Mouse (Mus musculus): Measurements from ENCODE around the gene Ppp1r37. TPM values are rescaled to one million over a fixed set of nuclear protein-coding genes. Genes with fewer than 3 reads are reported as not detected.
"Not testable (repeated sequence)": the region's sequence is repeated elsewhere in the genome, so short reads cannot be mapped to it uniquely, and the experiment has no call there.

The Ppp1r37 gene
- total RNA-seq, 2 experiments from 2014 or later: 103 to 112 TPM

DNA sequence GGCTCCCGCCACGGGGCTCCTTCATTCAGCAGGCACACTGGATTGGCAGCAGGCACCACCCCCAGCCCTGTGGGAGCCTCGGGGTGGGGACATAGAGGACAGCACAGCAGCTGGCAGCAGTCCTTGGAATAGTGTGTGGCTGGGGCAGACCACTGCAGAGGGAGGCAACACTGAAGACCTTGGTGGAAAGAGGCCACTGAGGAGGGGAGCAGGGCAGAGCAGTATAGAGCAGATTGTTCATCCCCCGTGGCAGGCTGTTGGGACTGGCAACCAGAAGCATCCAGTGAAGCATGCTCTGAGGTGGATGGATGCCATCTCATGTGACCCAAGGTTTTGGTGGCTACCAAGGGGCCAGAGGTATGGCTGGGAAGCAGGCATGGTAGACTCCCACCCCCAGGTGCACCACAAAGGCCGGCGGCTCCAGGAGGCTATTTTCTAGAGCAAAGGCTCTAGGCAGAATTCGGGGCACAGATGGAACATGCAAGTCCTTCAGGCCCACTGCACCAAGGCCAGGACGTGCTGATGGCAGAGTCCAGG lies 20.7 kb downstream of the Ppp1r37 start:
- no peak for DNase-seq (ENCODE audit: extremely low spot score in 1 of 2, low spot score in 1 of 2)

DNA sequence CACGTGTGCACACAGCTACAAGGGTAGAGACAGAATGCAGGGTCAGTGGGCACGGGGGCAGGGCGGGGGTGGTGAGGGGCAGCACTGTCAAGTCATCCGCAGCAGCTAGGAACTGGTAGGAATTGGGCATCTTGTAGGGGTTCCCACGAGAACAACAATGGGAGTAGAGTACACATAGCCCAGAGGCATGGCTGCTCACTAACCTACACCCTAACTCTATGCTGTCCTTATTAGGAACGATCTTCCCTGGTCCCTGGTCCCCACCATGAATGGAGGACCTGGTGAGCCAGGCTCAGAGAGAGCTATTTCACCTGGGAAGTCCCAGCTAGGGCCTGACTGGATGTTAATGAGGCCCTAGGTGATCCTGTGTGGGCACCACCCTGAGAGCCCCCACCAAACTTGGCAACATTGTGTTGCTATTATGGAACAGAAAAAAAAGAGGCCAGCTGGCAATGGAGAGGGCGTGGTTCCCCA lies 21.2 kb downstream of the Ppp1r37 start:
- no peak for DNase-seq (ENCODE audit: extremely low spot score in 1 of 2, low spot score in 1 of 2)

DNA sequence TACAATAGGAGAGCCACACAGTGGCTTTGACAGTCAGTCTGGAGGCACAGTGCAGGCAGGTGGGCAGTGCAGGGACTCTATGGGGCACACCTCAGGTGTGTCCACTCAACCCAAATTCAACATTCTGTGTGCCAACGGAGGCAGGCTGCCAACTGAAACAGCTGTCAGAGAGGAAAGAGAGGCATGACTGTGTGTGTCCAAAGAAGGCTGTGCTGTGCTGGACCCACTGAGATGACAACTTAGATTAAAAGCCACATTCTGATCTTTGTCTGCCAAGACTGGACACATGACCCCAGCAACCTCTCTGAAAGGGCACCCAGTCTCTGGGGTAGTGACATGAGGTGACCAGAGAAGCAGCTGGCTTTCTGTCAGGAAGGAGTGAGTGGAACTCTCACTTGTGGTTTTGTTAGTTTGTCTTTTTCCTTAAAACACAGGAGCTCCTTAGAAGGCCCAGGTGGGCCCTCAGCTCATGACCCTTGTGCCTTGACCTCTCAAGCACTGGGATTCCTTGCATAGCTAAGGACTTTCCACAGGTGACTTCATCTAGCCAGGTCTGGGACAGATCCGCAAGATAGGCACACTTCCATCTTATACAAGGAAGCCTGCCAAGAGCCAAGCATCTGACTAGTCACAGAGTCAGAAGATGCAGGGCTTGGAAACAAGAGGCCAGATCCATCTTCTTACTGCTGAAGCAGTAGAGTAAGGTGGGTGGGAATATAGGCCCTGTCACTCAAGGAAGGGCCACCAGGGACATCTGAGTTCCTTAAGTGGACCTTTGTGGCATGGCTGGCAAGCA lies 21.9 kb downstream of the Ppp1r37 start:
- no peak for DNase-seq (ENCODE audit: extremely low spot score in 1 of 2, low spot score in 1 of 2)

DNA sequence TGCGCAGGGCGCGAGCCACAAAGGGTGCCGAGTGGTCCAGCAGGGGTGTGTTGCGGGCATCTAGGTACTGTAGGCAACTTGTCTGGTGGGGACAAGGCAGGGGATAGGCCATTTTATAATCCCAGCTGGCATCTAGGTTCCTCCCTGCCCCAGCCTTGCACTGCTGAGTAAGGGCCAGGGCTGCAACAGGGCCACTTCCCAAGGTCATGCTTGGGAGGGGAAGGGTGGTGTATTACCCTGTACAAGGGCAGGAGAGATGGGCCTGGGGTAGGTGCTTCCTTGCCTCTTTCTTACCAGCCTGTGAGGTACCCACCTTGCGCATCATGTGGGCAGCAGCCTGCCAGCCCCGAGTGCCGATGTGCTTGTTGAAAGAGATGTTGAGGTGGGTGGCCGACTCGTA lies 28.2 kb downstream of the Ppp1r37 start:
- no peak for DNase-seq (ENCODE audit: extremely low spot score in 1 of 2, low spot score in 1 of 2)

DNA sequence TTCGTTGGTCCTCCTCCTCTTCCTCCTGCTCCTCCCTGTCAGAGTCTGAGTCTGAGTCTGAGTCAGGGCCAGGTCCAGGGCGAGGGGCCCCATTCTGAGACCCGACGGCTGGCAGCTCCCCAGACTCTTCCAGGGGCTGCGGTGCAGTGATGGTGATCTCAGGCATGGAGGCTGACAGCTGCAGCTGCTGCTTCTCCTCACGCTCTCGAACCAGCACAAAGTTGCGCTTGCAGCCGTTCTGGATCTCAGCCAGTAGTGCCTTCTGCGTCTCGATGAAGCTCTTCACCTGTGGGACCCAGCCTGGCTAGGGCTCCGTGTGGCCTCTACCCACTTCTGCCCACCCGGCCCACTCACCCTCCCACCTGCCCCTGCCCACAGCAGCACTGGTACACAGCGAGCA lies 30.6 kb downstream of the Ppp1r37 start:
- no peak for DNase-seq (ENCODE audit: extremely low spot score in 1 of 2, low spot score in 1 of 2)

DNA sequence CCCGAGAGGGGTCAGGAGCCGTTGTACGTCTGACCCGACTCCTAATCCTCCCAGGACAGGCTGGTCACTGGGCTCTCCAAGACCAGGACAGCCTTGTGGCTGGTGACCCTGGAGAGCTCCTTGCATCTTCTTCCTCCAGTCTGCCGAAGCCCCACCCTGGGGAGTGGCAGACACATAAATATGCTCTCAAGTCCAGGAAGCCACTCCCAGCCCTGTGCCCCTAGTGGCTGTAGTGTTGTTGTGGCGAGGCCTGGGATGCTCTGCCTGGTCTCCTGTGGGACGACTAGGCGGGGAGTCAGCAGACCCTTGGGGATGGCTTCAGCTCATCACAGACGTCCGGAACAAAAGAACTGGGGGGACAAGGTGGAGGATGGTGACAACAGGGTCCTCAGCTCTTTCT lies 31.8 kb downstream of the Ppp1r37 start:
- DNase-seq (ENCODE audit: extremely low spot score in 1 of 2, low spot score in 1 of 2): no peak

DNA sequence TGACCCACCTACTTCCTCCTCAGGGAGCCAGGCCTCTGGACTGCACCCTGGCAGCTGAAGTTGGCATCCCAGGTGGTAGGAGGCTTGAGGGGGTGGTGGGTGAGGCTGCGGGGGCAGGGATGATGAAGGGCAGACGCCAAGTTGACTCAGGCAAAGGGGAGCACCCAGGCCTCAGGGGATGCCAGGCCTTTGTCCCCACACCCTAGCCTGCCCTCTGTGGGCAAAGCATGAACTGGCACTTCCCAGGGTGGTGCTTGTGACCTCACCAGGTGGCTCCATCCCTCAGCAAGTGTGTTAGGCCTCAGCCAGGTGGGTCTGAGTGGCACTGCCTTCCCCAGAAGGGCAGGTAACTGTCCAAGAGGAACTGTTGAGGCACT lies 37.8 kb downstream of the Ppp1r37 start:
- DNase-seq (ENCODE audit: extremely low spot score in 1 of 2, low spot score in 1 of 2): no peak

DNA sequence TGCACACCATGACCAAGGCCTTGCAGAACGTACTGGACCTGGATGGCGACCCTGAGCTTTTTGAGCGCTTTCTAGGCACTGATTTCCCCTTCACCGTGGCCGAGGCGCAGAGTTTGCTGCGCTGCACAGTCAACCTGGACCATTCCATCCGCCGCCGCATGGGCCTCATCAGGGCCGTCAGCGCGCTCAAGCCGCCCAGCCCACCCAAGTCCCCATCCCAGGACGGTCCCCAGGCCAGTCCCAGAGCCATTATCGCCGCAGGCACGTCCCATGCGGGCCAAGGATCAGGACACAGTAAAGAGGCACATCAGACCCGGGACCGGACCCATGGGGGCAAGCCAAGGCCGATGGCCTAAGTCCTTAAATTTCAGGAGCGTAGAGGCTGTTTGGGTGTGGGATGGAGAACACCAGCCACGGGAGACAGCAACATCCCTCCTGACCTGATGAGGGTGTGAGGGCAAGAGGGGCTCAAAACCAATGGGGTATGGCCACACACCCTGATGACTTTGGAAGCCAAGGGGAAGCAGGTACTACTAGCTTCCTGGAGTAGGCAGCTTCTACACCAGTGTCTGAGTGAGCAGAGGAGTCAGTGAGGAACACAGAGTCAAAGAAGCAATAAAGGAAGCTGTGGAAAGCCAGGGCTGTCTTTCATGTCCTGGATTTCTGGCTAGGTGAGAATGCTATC lies 38.3 kb downstream of the Ppp1r37 start:
- DNase-seq (ENCODE audit: extremely low spot score in 1 of 2, low spot score in 1 of 2): no peak

DNA sequence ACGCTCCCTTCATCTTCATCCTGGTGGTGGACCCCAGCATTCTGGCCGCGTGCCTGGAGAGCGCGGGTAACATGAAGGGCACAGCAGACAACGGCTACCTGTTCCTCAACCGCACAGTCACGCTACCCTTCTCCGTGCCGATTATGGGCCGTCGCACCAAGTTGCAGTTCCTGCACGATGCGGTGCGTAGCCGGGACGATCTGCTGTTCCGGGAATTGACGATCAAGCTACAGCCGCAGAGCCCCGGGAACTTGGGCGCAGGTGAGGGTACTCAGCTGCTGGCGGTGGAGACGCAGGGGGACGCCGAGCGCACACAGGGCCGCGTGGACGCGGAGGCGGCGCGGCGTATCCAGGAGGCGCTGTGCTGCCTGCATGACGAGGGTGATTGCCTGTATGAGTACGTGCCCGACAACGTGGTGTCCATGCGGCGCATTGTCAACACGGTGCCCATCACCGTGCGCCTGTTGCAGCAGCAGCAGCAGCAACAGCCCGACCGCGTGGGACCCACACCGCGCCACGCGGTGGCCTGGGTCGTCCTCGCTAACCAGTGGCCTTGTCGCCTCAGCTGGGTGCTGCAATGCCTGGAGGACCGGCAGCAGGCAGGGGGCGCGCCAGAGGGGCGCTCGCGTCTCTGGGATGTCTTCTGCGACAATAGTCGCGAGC lies 39.0 kb downstream of the Ppp1r37 start:
- peak; percentile 68 for DNase-seq (ENCODE audit: extremely low spot score in 1 of 2, low spot score in 1 of 2)

DNA sequence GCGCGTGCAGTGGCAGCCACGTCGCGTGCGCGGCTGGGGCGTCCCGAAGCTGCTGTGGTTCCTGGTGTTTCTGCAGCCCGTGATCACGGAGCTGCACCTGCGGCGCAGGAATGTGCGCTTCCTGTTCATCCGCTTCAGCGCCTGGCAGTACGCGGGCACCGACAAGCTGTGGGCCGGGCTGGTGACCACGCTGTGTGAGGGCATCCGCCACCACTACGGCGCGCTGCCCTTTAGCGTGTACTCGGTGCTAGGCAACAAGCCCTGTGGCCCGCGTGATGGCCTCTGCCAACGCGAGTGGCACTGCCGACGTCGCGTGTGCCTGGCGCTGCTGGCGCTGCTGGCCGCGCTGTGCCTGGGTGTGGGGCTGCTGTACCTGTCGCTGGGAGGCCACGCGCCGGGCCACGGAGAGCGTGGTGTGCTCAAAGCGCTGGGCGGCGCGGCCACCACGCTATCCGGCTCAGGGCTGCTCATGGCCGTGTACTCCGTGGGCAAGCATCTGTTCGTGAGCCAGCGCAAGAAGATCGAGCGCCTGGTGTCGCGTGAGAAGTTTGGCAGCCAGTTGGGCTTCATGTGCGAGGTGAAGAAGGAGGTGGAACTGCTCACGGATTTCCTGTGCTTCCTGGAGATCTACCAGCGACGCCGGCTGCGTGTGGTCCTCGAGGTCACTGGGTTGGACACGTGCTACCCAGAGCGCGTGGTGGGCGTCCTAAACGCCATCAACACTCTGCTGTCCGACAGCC lies 39.7 kb downstream of the Ppp1r37 start:
- no peak for DNase-seq (ENCODE audit: extremely low spot score in 1 of 2, low spot score in 1 of 2)

DNA sequence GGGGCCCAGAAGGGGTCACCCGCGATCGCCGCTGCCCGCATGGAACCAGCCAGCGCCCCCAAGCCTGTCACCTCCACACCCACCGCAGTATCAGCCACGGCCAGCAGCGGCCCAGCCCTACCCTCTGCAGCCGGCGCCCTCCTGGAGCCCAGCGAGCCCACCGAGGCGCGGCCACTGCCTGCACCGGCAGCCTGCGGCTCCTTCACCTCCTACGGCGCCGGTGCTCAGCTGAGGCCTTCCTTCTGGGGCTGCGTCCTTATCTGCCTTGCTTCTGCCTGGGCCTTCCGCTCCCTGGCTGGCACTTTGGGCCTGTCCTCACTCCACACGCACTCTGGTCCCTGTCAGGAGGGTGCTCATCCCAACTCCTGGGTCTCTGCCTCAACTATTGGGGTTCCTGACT lies 42.8 kb downstream of the Ppp1r37 start:
- no peak for DNase-seq (ENCODE audit: extremely low spot score in 1 of 2, low spot score in 1 of 2)

DNA sequence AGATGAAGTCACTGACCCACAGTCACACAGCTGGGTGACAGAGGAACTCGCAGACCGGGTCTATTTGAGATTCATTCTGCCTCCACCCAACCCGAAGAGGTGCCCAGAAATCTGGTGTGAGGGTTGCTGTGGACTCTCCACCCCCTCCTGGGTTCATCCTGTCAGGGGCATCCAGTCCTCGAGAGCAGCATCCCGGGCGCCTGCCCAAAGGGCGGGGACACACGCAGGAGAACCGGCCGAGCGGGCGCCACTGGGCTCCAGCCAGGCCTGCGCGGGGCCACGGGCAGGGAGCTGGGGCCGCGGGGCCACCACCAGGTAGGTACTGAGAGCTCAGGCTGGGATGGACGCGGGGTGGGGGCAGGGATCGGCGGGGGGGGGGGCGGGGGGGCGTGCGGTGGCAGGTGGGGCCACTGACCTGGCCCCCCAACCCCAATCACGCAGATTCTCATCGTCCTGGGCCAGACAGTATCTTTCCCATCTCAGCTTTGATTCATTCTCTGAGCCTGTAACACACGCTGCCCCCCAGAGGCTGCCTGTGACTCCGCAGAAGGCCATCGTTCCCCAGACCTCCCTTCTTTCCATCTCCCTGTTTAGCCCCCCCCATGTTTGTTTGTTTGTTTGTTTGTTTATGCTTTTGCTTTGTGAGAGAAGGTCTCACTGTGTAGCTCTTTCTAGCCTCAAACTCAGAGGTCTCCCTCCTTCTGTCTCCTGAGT lies 45.1 kb downstream of the Ppp1r37 start, which contains the start of gene Nkpd1:
Gene Nkpd1 (plus strand): TSS at position 187 of the 714 bp plus-strand sequence.
- no peak for DNase-seq (ENCODE audit: extremely low spot score in 1 of 2, low spot score in 1 of 2)

DNA sequence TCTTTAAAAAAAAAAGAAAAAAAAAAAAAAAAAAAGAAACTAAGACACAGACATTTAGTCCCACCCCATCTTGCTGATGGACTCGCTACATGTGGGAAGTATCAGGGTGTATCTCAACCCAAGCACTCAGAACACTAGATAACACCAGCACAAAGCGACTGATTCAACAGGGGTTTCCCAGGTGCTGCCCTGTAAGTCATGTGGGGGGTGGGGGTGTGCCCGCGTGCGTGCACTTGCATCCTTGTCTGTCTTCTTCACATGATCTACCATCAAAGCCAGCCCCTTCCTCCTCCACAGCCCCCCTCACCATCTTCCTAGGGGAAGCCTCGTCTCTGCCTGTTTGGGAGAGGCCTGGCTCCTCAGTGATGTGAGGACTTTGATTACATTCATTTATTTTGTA lies 50.5 kb downstream of the Ppp1r37 start:
- no peak for DNase-seq (ENCODE audit: extremely low spot score in 1 of 2, low spot score in 1 of 2)

DNA sequence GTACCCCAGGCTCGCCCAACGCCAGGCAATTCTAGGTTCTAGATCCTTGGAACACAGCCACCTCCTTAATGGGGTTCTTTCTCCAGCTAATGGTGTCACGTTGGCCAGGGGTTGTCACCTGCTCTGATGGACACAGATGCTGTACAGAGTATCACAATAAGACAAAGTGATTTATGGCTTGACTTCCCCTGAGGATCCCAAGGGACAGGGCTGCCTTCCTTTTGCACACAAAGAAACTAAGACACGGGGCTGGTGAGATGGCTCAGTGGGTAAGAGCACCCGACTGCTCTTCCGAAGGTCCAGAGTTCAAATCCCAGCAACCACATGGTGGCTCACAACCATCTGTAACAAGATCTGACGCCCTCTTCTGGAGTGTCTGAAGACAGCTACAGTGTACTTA lies 50.9 kb downstream of the Ppp1r37 start:
- DNase-seq (ENCODE audit: extremely low spot score in 1 of 2, low spot score in 1 of 2): not testable (repeated sequence)

DNA sequence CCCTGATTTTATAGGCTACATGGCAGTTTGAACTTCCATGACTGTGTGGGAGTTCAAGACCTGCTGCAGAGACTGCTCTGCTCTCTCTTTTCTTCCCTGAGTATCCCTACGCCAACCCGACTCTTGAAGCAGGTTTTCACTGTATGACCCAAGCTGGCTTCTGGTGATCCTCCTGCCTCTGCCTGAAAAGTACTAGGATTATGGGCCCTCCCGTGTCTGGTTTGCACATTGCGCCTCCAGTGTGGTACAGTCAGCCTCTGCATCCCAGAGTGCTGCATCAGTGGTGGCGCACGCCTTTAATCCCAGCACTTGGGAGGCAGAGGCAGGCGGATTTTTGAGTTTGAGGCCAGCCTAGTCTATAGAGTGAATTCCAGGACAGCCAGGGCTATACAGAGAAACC lies 53.1 kb downstream of the Ppp1r37 start:
- DNase-seq (ENCODE audit: extremely low spot score in 1 of 2, low spot score in 1 of 2): no peak

DNA sequence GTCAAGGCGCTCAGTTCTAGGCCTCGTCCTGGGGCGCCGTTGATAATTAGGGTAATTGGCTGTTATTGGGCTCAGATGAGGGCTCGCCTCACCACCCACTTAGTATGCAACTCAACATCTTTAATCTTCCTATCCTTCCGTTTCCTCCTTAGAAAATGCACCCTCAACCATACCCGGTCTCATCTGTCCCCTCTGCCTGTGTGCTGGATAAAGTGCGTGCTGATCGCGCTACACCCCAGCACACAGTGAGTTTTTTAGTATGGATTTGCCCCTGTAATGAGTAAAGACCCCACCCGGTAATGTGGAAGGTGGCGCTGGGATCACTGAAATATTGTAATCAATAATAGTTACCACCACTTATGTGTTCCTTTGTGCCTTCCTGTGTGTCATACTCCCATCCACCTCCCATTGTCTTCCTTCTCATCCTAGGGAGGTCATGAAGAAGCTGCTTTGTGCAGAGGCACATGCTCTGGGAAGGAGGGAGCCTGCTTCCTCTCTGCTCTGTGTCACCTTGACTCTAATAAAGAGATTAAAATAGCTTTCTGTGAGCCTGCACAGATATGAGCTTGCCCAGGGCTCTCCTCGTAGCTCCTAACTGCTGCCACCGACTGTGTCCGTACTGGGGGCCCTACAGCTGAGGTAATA lies 53.8 kb downstream of the Ppp1r37 start:
- DNase-seq (ENCODE audit: extremely low spot score in 1 of 2, low spot score in 1 of 2): no peak

DNA sequence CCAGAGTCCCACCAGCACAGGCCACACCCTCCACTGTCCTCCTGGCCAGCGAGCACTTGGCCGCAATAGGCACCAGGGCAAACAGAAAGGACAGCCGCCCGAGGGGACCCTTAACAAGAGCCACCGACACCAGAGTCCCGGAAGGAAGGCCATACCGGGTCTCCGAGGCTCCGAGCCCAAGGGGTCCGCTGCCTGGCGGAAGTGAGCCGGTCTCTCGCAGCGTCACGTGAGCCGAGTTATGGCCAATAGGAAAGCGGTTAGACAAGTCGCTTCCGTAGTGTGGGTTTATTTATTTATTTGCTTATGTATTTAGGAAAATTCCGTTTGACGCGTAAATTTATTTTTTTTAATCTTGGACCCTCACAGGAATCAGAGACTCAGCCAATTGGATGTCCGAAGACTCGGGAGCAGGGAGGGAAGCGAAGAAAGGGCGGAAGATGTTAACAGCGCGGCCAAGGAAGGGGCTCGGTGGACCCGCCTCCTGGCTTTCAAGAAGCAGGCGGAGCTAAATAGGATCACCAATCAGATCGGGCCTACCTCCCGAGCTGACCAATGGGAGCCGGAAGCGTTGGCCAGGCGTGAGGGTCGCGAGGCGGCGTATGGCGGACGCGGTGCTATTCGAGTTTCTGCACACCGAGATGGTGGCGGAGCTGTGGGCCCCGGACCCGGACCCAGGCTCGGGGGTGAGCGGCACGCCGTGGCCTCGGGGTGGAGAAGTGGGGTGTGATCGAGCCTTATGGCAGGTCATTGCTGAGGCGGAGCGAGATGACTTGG lies 54.5 kb downstream of the Ppp1r37 start, which contains the start of the genes Bloc1s3 and Trappc6a:
Gene Bloc1s3 (minus strand): TSS at position 218 of the 774 bp plus-strand sequence.
Gene Trappc6a (plus strand): TSS at position 246 of the 774 bp plus-strand sequence.
- peak; percentile 85 to 86 for DNase-seq (ENCODE audit: extremely low spot score in 1 of 2, low spot score in 1 of 2)

DNA sequence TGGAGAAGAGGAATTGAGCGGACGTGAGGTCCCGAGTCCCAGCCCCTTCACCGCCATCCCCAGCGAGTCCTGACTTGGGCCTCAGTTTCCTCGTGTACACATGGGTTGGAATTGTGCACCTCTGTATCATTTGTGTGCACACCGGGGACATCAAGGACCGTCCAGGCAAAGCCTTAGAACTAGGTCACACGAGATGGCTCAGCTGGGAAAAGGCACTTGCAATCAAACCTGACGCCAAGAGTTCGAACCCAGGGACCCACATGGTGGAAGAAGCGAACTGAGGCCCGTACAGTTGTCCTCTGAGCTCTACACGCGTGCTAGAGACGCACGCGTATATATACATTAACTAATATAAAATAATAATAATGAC lies 55.3 kb downstream of the Ppp1r37 start:
- DNase-seq (ENCODE audit: extremely low spot score in 1 of 2, low spot score in 1 of 2): no peak

Measured in layer of hippocampus, postnatal 25 days (tissue).